Mouse (Mus musculus) left cerebral cortex, postnatal 36 days (tissue): ENCODE measurements around the gene Sacm1l. TPM values are rescaled to one million over a fixed set of nuclear protein-coding genes. Genes with fewer than 3 reads are reported as not detected.
A peak's percentile ranks its signal among the peaks of the same experiment; 100 is the strongest.

Experiments
- DNase-seq, 2 experiments: peaks; one replicate each; pipeline ENCODE4 v3.0.0; 2021 to 2022; ENCODE audit warnings: low spot score in 2 of 2, mixed read lengths in 1 of 2
- intact Hi-C: fragments of 180-260 bp; cut with DNase I; formaldehyde crosslinking; loops from one replicate; pipeline ENCODE4 v1.15.1; 2025
- total RNA-seq, 2 experiments: library from RNA; stranded (reverse); gene quantifications; 2 replicates each; pipeline ENCODE4 v1.2.3; 2021

Sacm1l gene
- total RNA-seq, 2 experiments from 2014 or later, result 52.8 to 60.8 TPM

DNA sequence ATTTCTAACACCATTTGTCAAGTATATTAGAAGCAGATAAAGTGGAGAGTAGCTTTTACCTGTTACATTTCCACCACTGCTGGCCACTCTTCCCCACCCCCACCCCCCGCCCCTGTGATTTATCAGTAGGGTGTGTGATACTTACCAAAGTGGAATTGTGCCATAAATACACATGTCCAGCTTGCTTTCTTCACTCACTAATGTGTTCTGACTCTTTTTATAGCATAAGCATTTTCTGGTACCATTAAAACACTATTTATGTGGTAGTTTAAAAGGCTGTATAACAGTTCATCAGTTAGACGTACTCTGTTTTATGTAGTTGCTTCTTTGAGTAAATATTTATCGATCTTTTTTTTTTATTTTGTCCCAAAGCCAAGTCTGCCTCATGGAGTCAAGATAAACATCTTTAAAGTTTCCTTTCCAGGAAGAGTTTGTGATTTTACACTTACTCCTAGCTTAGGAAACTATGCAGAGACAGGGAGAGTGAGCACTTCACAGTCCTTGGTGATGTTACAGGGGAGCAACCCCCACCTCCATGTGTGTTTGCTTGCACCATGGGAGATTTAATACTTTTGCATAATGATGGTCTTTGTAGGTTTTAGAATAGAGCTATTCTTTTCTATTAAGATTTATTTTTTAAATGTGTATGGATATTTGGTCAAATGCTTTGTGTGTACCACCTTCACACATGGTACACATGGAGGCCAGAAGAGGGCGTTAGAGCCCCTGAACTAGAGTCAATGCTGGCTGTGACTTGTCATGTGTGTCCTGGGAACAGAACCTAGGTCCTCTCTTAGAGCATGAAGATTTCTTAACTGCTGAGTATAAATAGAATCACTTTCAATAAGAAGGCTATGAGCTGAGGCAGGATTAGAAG lies 23.1 kb upstream of the Sacm1l start:
- intact Hi-C loops, result no loop called here

DNA sequence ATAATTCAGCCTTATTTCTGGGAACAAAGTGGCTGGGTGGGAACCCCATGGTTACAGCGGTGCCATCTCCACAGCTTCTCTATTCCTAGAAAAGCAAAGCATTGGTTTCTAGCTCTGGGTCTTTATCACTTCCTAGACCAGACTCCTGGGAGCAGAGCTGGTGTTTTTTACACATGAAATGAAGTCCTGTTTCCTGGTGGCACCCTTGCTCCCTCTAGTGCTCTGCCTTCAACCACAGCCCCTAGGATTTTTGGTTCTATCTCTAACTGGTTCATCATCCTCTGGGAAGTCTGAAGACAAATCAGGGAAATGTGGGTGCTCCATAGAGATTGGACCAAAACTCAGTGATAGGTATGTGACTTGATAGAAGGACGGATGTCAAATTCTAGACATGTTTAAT lies 22.2 kb upstream of the Sacm1l start:
- intact Hi-C loops, result no loop called here

More for the DNA sequence above, 23.1 kb upstream of the Sacm1l start:
- DNase-seq, result no peak

DNA sequence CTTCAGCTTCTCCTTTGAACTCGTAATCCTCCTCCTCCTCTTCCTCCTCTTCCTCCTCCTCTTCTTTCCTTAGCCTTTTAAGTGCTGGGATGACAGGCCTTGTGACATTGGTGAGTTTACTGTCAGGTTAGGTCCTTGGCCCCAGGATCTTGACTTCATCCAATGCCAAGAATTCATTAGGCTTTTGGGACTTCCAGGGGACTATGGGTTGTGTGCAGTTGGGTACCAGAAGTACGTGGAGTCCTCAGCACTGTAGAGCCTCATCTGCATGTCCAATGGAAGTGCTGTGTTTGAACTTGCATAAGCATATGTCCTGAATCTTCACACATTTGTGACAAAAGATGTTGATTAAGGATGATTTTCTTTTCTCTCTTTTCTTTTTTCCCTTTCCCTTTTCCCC lies 20.6 kb upstream of the Sacm1l start:
- intact Hi-C loops, result no loop called here
- DNase-seq, result no peak

More for the DNA sequence above, 22.2 kb upstream of the Sacm1l start:
- no peak for DNase-seq

DNA sequence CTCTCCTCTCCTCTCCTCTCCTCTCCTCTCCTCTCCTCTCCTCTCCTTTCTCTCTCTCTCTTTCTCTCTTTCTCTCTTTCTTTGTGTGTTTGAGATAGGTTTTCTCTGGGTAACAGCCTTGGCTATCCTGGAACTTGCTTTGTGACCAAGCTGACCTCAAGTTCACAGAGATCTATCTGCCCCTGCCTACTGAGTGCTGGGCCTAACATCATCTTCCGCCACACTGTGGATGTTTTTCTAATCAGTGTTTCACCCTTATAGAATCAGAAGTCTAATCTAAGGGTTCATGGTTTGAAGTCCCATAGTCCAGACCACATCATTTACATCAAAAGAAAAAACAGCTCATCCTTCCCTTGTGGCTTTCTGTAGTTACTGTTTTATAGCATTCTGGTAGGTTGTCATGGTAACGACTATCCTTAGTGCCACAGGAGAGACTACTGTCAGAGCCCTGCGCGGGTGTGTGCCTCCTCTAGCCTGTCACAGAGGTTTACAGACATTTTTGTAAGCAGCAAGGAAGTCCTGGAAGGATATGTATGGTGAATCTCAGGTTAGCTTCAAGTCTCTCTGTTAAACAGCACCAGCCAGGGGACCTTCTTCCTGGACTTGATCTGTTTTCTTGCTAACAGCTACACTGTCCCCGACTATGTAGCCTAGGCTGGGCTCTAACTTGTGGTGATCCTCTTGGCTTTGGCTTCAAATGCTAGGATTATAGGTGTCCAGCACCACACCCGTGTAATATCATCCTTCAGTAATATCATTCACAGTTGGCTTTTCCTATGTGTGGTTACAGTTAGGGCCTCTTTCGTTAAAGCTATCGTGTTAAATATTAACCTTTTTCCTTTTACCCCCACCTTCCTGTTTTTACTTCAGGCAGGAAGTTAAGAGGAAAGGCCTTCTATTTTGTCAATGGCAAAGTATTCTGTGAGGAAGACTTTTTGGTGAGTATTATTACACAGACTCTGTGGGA lies 19.6 kb upstream of the Sacm1l start:
- intact Hi-C loops, result no loop called here
- peak in 1 of 2 experiments; percentile 26 for DNase-seq

DNA sequence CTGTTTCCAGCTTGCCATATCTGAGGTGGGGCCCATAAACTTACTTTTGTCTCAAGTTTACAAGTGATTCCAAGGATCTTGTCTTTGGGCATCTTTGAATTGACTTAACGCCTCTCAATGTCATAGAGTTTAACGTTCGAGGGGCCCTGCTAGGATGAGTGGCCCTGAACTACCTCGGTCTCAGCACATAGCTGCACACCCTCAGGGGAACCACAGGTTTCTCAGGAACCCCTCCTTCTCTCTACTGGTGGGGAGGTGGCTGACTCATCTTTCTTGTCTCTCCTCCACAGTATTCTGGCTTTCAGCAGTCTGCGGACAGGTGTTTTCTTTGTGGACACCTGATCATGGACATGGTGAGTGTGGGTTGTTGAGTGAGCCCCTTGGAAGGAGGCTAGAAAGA lies 18.6 kb upstream of the Sacm1l start:
- intact Hi-C loops, result no loop called here
- DNase-seq, result no peak

DNA sequence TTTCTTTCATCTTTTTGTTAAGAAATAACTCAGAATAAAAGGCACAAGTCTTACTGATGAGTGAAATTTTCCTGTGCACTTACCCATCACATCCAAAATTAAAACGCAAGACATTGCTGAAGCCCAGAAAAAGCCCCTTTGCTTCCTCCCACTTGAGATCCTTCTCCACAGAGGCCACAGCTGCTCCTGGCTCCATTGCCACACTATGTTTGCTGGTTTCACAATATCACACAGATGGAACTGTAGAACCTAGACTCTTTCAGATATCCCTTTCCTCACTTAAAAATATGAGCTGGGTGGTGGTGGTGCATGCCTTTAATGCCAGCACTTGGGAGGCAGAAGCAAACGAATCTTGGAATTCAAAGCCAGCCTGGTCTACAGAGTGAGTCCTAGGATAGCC lies 17.1 kb upstream of the Sacm1l start:
- intact Hi-C loops, result no loop called here
- no peak for DNase-seq

DNA sequence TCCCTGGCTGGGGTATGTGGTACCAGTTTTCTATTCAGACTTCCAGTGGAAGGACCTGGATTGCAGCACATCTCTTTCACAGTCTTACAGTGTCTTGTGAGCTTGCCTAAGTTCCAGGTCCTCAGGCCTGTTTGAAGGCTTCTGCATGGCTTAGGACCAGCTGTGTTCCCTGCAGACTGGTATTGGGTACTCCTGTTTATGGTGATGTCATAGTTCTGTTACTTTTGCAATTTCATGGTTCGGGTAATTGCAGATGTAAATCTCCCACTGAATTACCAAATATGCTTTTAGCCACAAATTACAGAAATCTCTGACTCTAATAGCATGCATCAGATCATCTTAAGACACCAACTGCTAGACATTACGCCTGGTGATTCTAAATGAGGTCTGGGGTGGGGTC lies 14.5 kb upstream of the Sacm1l start:
- intact Hi-C loops, result no loop called here
- no peak for DNase-seq

DNA sequence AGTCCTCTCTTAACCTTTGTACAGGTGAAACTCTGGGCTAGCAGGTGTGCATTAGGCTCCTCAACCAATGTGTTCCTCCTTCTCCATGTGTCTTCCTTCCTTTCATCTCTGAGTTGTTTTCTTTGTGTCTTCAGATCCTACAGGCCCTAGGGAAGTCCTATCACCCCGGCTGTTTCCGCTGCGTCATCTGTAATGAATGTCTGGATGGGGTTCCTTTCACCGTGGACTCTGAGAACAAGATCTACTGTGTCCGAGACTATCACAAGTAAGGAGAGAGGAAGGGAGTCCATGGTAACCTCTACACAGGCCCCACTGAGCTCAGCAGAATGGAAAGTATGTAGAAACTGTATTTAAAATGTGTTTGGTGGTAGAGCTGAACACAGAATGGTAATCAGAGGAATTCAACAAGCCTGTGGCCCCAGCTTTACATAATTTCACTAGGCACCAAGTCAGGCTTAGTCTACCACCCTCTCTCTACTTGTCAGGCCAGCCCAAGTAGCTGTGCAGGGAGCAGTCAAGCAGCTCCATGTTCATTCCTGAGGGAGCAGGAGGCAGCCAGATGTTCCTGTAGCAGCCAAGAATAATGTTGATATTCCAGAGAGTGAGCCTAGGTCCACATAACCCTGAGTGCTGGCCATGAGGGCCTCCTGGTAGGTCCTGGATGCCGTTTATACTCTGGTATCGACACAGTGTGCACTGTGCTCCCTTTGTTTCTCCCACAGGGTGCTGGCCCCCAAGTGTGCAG lies 12.7 kb upstream of the Sacm1l start:
- DNase-seq, result no peak
- intact Hi-C loops, result no loop called here

DNA sequence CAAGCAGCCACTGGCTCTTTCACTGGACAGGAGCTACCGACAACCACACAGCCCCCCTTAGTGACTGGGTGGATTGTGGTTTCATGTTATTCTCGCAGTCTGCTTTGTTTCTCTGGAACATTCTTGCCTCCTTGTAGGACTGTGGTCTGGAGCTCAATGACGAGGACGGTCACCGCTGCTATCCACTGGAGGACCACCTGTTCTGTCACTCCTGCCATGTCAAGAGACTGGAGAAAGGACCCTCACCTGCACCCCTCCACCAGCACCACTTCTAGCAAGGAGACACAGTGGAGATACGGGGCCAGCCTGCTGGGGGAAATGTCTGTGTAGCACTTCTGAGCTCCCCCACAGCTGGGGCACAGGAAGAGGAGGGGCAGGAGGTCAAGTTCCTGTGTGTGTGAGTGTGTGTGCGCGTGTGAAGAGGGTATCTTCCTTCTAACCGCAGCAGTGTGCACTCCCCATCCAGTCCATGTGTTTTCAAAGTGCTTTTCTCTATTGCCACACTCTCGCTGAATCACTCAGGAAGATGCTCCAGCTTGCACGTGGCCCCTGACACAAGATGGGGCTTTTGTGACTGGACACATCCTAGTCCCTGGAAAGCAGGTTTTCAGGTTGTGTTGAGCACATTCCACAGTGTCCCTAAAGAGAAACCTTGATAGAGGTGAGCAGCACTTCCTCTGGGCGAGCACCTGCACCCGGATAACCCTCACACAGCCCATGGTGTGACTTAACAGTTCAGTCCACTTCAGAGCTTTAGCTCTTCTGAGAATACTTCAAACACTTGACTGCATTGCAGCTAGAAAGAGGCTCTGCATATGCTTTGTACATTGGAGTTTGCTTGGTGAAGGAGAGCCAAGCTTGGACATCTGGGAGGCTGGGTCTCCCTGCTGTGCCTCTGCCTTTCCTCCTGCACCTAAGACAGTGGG lies 10.3 kb upstream of the Sacm1l start:
- no peak for DNase-seq
- intact Hi-C loops, result no loop called here

DNA sequence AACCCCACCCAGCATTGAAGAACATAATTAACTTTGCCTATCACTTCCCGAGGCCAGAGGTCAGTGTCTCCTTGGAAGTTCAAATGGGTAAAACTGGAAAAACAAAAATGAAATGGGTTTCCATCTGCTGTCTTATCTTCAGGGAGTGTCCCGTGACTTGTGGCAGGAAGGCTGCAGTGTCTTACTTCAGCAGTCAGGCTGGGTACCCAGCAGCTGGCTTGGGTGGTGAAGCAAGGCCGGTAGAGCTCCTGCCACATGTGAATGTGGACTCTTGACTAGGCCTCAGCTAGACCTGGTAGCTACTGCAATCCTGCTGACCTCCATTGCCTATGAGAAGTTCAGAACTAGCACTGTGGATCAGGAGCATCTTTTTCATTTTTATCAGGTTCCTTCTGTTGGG lies 8.8 kb upstream of the Sacm1l start:
- intact Hi-C loops, result loop anchor here (10.0 kb wide), 1 partner anchor 366 kb away; the partner anchor contains the start of gene Clec3b
- DNase-seq, result no peak

DNA sequence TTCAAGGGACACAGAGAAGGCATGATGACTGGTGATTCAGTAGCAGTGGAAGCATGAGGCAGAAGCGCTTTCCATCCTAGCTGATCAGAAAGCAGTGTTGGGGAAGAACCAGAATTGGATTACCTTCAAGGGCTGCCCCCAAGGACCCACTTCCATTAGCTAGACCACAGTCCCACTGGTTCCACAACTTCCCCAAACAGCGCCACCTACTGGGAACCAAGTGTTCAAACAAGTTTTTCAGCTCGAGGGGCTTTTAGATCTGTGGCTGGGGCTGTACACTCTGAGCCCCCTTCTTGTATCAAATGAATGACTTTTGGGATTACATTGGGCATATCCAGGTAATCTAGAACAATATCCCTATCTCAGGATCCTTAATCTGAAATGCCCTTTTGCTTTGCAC lies 5.9 kb upstream of the Sacm1l start:
- intact Hi-C loops, result loop anchor here (10.0 kb wide), 1 partner anchor 369 kb away; the partner anchor contains the start of gene Clec3b
- DNase-seq, result no peak

DNA sequence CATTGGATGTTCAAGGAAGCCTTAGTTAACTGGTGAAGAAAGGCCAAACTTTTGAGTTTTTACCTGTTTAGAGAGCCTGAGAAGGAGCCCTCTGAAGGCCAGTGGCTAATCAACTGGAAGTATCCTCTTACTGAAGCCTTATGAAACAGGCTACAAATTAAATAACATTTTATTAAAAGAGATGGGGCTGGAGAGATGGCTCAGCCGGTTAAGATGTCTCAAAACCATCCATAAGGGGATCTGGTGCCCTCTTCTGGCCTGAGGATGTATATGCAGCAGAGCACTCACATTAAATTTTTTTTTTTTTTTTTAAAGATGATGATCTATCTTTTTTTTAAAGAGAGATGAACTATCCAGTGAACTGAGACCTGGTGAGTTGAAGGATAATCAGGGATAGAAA lies 4.5 kb upstream of the Sacm1l start:
- intact Hi-C loops, result loop anchor here (5.0 to 10.0 kb wide), 2 partner anchors 268 to 370 kb away; partner anchors contain the start of gene Clec3b

DNA sequence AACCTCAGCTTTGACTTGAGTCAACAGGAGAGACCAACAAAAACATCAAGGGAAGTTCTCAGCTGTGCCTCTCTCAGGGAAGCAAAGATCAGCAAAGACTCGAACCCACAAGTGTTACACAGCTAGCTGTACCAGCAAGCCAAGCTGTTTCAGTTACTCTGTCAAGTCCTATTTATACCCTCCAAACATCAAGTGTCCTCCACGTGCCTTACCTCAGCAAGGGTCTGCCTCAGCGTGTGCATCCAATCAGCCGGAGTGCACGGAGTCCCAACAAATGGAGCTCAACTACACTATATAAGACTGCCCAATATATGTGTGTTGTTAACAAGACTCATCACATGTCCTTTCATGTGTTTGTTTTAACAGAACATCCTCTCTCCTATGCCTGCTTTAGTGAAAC lies 3.1 kb upstream of the Sacm1l start:
- no peak for DNase-seq
- intact Hi-C loops, result loop anchor here (2.0 to 10.0 kb wide), 3 partner anchors 78 to 372 kb away; partner anchors contain the start of gene Clec3b

More for the DNA sequence above, 4.5 kb upstream of the Sacm1l start:
- DNase-seq, result peak; percentile 52 to 59

DNA sequence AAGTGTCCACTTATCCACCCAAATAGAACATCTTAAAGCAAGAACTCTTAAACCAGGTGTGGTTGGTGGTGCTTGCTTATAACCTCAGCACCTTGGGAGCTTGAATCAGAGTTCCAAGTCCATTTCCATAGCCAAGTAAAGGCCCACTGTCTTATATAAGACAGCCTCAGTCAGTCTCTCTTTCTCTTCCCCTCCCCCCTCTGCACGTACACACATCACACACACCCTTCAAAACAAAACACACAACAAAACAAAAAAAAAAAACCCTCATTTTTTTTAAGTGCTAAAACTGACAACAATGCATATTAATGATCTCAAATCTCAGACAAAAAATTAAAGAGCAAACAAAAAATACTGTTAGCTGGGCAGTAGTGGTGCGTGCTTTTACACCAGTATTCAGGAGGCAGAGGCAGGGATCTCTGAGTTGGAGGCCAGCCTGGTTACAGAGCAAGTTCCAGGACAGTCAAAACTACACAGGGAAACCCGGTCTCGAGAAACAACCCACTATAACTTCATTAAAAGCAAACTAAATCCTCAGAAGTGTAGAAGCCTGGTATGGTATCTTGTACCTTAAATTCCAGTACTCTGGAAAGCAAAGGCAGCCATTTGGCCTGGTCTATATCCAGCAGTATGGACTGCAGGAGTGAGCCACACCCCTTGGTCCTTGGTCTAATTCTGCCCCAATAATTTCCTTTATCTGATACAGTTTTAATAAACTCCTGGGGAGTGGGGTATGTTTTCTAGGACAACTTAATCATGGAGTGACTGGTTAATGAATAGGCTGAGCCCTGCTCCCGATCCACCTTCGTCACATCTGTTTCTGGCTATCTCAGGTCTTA lies 1.3 kb upstream of the Sacm1l start:
- no peak for DNase-seq
- intact Hi-C loops, result loop anchor here (5.0 to 10.0 kb wide), 2 partner anchors 271 to 374 kb away; partner anchors contain the start of gene Clec3b

DNA sequence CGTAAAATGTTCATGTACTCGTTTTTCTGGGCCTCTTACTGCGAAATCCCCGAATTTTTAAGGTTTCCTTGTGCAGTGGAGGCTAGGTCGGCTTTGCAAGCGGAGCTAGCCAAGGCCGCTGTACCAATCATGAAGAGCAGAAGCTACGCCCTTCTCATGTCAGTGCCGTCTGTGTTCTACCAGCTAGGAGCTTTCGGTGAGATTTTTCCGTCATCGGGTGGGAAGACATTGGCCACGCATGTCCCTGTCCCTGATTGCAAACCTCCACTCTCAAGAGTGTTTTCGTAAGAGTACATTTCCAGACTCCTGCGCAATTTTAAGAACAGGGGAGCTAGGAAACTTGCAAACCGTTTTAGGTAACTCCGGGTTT lies 648 bp upstream of the Sacm1l start:
- intact Hi-C loops, result loop anchor here (5.0 to 10.0 kb wide), 2 partner anchors 272 to 374 kb away; partner anchors contain the start of gene Clec3b
- peak; percentile 48 to 61 for DNase-seq

DNA sequence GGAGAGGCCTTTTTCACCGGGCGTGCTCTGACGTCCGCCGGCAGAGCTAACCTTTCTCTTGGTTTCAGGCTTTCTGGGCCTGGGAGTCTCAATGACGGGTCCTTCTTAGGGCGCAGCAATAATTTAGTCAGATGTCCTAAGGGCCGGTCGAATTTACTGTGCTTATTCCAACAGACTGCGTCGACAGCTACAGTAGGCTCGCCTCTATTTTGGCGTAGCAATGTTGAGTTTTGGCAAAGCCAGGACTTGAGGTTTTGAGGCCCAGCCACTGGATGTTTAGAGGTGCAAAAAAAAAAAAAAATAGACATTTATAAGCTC lies 558 bp downstream of the Sacm1l start:
- intact Hi-C loops, result no loop called here

DNA sequence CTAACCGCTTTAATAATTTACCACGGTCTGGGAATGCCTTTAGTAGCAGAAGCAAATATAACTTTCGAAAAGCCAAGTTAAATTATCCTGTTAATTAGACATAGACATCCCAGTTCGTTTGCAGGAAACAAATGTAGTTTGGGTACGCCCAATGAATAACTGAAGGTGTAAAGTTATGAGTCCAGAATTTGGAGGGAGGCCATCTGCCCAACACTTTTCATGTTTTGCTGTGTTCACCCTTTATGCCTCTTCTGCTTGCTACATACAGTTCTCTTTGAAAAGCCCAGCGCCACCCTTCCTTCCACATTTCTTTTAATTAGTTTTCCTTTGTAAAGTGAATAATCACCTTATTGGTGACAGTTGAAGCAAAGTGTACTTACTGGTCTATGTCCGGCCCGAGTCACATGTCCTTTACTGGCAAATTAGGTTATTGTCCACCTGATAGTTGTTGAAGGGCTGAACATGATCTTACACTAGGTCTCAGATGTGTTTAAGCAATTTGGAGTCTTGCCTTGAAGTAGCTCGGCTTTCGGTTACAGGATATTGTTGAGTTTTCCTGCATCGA lies 1.1 kb downstream of the Sacm1l start:
- intact Hi-C loops, result no loop called here
- no peak for DNase-seq

More for the DNA sequence above, 558 bp downstream of the Sacm1l start:
- no peak for DNase-seq
